Mouse (Mus musculus) small intestine, adult 2 months (tissue): ENCODE data around the gene Mettl21a. TPM values are rescaled to one million over a fixed set of nuclear protein-coding genes. Genes with fewer than 3 reads are reported as not detected.

Experiments
- H3K27ac ChIP-seq: fragments of 200-500 bp; 2 replicates; pipeline ENCODE4 v1.5.1; 2012; ENCODE audit warnings: low read depth, low read length, control low read depth, inconsistent platforms; ENCODE audit not compliant: insufficient read depth
- H3K27me3 ChIP-seq: fragments of 200-500 bp; 2 replicates; pipeline ENCODE4 v1.6.1; 2012; ENCODE audit warnings: mild to moderate bottlenecking, moderate library complexity, low read length, inconsistent platforms; ENCODE audit not compliant: control insufficient read depth, insufficient read depth
- H3K36me3 ChIP-seq: fragments of 200-500 bp; 2 replicates; pipeline ENCODE4 v1.6.1; 2012; ENCODE audit warnings: mild to moderate bottlenecking, low read length, control low read depth, inconsistent platforms; ENCODE audit not compliant: control insufficient read depth, insufficient read depth
- H3K4me1 ChIP-seq: fragments of 200-500 bp; 2 replicates; pipeline ENCODE4 v1.6.1; 2012; ENCODE audit warnings: low read length, inconsistent platforms, mixed read lengths; ENCODE audit not compliant: control insufficient read depth, insufficient read depth, insufficient read length
- H3K4me3 ChIP-seq: fragments of 200-500 bp; 2 replicates; pipeline ENCODE4 v1.5.1; 2012; ENCODE audit warnings: low read depth, mild to moderate bottlenecking, control low read depth, inconsistent platforms, low read length, moderate library complexity
- CTCF ChIP-seq: fragments of 200-500 bp; IDR thresholded peaks from 2 replicates; pipeline ENCODE4 v1.5.1; 2012; ENCODE audit warnings: low read depth, mild to moderate bottlenecking, control low read depth, inconsistent platforms, low read length, moderate library complexity, mixed read lengths; ENCODE audit not compliant: insufficient replicate concordance, insufficient read length; ENCODE audit errors: extremely low read depth
- POLR2A ChIP-seq: fragments of 200-500 bp; IDR thresholded peaks from 2 replicates; pipeline ENCODE4 v1.6.1; 2012; ENCODE audit warnings: low read depth, mild to moderate bottlenecking, control low read depth, inconsistent platforms, low read length, moderate library complexity
- WGBS: fragments of 180-500 bp; shearing (Covaris S2); methylation state at CpG from one replicate; pipeline ENCODE4 v1.1.7; 2018; 5-methylcytosine and 5-hydroxymethylcytosine counted together
- polyA plus RNA-seq: library from polyadenylated mRNA; depleted of rRNA; stranded (reverse); fragments of >200 nt; gene quantifications from 2 replicates; pipeline ENCODE4 v1.2.3, GENCODE M21; 2012

Gene Mettl21a
- polyA plus RNA-seq, 1 experiment, result 3.0 TPM

GRCm38 (mm10) chr1:64614311-64614710, 2.7 kb downstream of the Mettl21a start:
- Histone ChIP-seq H3K4me1 (no peaks in the 10 kb centered on the region; the same call in 1 of the 2 replicates), H3K27ac (no peak overlapping the region), H3K36me3 (no peaks in the 10 kb centered on the region), H3K27me3 (no peaks in the 10 kb centered on the region), H3K4me3 (no peak overlapping the region)
- 86% methylated on average over 9 of the region's 9 CpGs for WGBS
- TF ChIP-seq CTCF, result no peak
- TF ChIP-seq POLR2A, result no peak

GRCm38 (mm10) chr1:64609976-64610375, 7.1 kb downstream of the Mettl21a start:
- peaks cover 13% of the 10 kb centered on the region for H3K36me3 ChIP-seq

GRCm38 (mm10) chr1:64609145-64609544, 7.9 kb downstream of the Mettl21a start:
- no peak for TF ChIP-seq CTCF
- no peak for TF ChIP-seq POLR2A
- Histone ChIP-seq H3K27ac (no peak overlapping the region), H3K36me3 (peaks cover 13% of the 10 kb centered on the region), H3K27me3 (no peaks in the 10 kb centered on the region), H3K4me3 (no peak overlapping the region), H3K4me1 (no peaks in the 10 kb centered on the region)
- WGBS, result 38% methylated on average over 4 of the region's 4 CpGs

More at GRCm38 (mm10) chr1:64609976-64610375, 7.1 kb downstream of the Mettl21a start:
- whole genome bisulfite sequencing, result 76% methylated on average over 9 of the region's 9 CpGs
- TF ChIP-seq CTCF (no peak), POLR2A (no peak)
- Histone ChIP-seq H3K27ac (no peak overlapping the region), H3K4me1 (no peaks in the 10 kb centered on the region; the same call in 1 of the 2 replicates), H3K27me3 (no peaks in the 10 kb centered on the region), H3K4me3 (no peak overlapping the region)

- Histone ChIP-seq H3K36me3 (peaks cover 21% of the 10 kb centered on the region), H3K27ac (no peak overlapping the region), H3K4me3 (no peak overlapping the region), H3K4me1 (no peaks in the 10 kb centered on the region), H3K27me3 (no peaks in the 10 kb centered on the region)
- TF ChIP-seq POLR2A (no peak), CTCF (no peak)
- 84% methylated on average over 5 of the region's 5 CpGs for WGBS
Observed at GRCm38 (mm10) chr1:64603381-64603780, 13.7 kb downstream of the Mettl21a start.

- Histone ChIP-seq H3K36me3 (peaks cover 16% of the 10 kb centered on the region), H3K27me3 (no peaks in the 10 kb centered on the region), H3K4me3 (no peak overlapping the region), H3K4me1 (no peaks in the 10 kb centered on the region), H3K27ac (no peak overlapping the region; the same call in 1 of the 2 replicates)
- no peak for TF ChIP-seq CTCF
- no peak for TF ChIP-seq POLR2A
- WGBS, result 85% methylated on average over 6 of the region's 6 CpGs
Observed at GRCm38 (mm10) chr1:64601242-64601842, 15.7 kb downstream of the Mettl21a start.

GRCm38 (mm10) chr1:64600413-64601077, 16.5 kb downstream of the Mettl21a start:
- H3K36me3 ChIP-seq, result peaks cover 15% of the 10 kb centered on the region
- 79% methylated on average over 7 of the region's 7 CpGs for WGBS
- no peak for TF ChIP-seq CTCF
- no peak for TF ChIP-seq POLR2A
- no peaks in the 10 kb centered on the region for H3K27me3 ChIP-seq
- H3K27ac ChIP-seq, result peak overlapping the region; percentile 22; the same call in 1 of the 2 replicates
- H3K4me3 ChIP-seq, result no peak overlapping the region
- H3K4me1 ChIP-seq, result no peaks in the 10 kb centered on the region

GRCm38 (mm10) chr1:64598926-64599325, 18.1 kb downstream of the Mettl21a start:
- Histone ChIP-seq H3K27ac (no peak overlapping the region), H3K36me3 (peaks cover 13% of the 10 kb centered on the region), H3K27me3 (no peaks in the 10 kb centered on the region), H3K4me3 (no peak overlapping the region), H3K4me1 (no peaks in the 10 kb centered on the region)
- TF ChIP-seq CTCF, result no peak
- no peak for TF ChIP-seq POLR2A
- WGBS, result 45% methylated on average over 5 of the region's 5 CpGs
